Mouse (Mus musculus) hindbrain, embryonic 11.5 days (tissue): ENCODE data around the gene Cxcl12. TPM values are rescaled to one million over a fixed set of nuclear protein-coding genes. Genes with fewer than 3 reads are reported as not detected.

ENCODE experiments used
- ATAC-seq: fragments of 200-750 bp; cut with Nextera tagmentation; 2 replicates; pipeline ENCODE4 v1.8.0; 2017; ENCODE audit warnings: mild to moderate bottlenecking, moderate TSS enrichment, moderate library complexity; ENCODE audit not compliant: low FRiP score
- DNase-seq: peaks from one replicate; pipeline ENCODE4 v3.0.0-alpha.2; 2015; ENCODE audit warnings: low spot score
- H3K27ac ChIP-seq: fragments of 300-500 bp; sonication (generic); 2 replicates; pipeline ENCODE4 v1.5.1; 2014; ENCODE audit warnings: mild to moderate bottlenecking, low read depth, low read length
- H3K27me3 ChIP-seq: fragments of 300-500 bp; sonication (generic); 2 replicates; pipeline ENCODE4 v1.6.1; 2014; ENCODE audit warnings: mild to moderate bottlenecking, low read length, moderate library complexity, mixed read lengths; ENCODE audit not compliant: control insufficient read depth, insufficient read depth
- H3K36me3 ChIP-seq: fragments of 300-500 bp; sonication (generic); 2 replicates; pipeline ENCODE4 v1.6.1; 2014; ENCODE audit warnings: mild to moderate bottlenecking, low read length, moderate library complexity, mixed read lengths; ENCODE audit not compliant: control insufficient read depth, insufficient read depth
- H3K4me1 ChIP-seq: fragments of 300-500 bp; sonication (generic); replicated peaks from 2 replicates; pipeline ENCODE4 v1.6.1; 2014; ENCODE audit warnings: low read length, mixed read lengths; ENCODE audit not compliant: control insufficient read depth, insufficient read depth
- H3K4me2 ChIP-seq: fragments of 300-500 bp; sonication (generic); replicated peaks from 2 replicates; pipeline ENCODE4 v1.6.1; 2014; ENCODE audit warnings: mild to moderate bottlenecking, low read depth, low read length
- H3K4me3 ChIP-seq: fragments of 300-500 bp; sonication (generic); 2 replicates; pipeline ENCODE4 v1.5.1; 2014; ENCODE audit warnings: low read depth, low read length
- H3K9ac ChIP-seq: fragments of 300-500 bp; sonication (generic); 2 replicates; pipeline ENCODE4 v1.6.1; 2014; ENCODE audit warnings: low read depth, low read length
- H3K9me3 ChIP-seq: fragments of 300-500 bp; sonication (generic); 2 replicates; pipeline ENCODE4 v1.6.1; 2016; ENCODE audit warnings: low read length; ENCODE audit not compliant: control insufficient read depth
- WGBS: fragments of 180-500 bp; shearing (Covaris S2); extraction: QIAGEN DNeasy Blood & Tissue Kit; methylation state at CpG from one replicate; pipeline ENCODE4 v1.1.7; 2014; 5-methylcytosine and 5-hydroxymethylcytosine counted together
- polyA plus RNA-seq: library from polyadenylated mRNA; unstranded; fragments of >200 nt; fragmentation: Nextera tagmentation; extraction: Ambion mirVana; gene quantifications from 2 replicates; pipeline ENCODE4 v1.2.1, GENCODE M21; 2014

The Cxcl12 gene
- polyA plus RNA-seq, 1 experiment from 2014 or later, result 65.1 TPM

- DNase-seq, result no peak
- Histone ChIP-seq H3K9me3 (no peaks in the 10 kb centered on the region), H3K4me2 (no peak overlapping the region), H3K4me3 (no peak overlapping the region), H3K27me3 (no peaks in the 10 kb centered on the region), H3K36me3 (no peaks in the 10 kb centered on the region), H3K9ac (no peak overlapping the region), H3K27ac (no peak overlapping the region), H3K4me1 (no peaks in the 10 kb centered on the region)
- 78% methylated on average over 7 of the region's 7 CpGs for WGBS
- ATAC-seq, result no peak
These were observed 51.7 kb downstream of the Cxcl12 start for GRCm38 (mm10) chr6:117219911-117220481.

DNA sequence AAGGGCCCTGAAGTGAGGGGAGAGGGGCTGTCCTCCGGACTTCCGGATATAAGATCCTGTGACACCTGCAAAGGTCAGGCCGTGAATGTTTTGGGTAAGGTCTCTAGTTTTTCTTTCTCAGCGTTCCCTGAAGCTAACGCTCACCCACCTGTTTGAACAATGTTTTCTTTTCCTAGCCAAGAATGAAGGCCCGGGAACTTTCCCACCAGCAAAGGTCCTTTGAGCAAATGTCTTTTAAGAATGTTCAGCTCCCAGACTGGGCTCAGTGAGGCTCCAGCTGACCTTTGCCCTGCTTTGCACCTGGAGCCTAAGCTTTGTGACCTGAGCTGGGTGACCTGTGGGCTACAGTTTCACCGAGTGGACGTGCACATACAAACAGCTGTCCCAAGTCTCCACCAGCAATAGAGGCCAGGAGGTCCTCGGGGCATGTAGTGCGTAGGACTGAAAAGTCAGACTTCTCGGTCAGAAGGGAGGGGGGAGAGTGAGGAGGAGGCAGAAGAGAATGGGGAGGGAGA, 52.6 kb downstream of the Cxcl12 start:
- Histone ChIP-seq H3K4me3 (no peak overlapping the region), H3K36me3 (no peaks in the 10 kb centered on the region), H3K9ac (no peak overlapping the region), H3K27me3 (no peaks in the 10 kb centered on the region), H3K9me3 (no peaks in the 10 kb centered on the region), H3K4me2 (no peak overlapping the region), H3K4me1 (no peaks in the 10 kb centered on the region), H3K27ac (no peak overlapping the region)
- no peak for DNase-seq
- WGBS, result 64% methylated on average over 11 of the region's 11 CpGs
- ATAC-seq, result no peak
